Mouse (Mus musculus): ENCODE results near the gene Ankrd42. TPM values are rescaled to one million over a fixed set of nuclear protein-coding genes. Genes with fewer than 3 reads are reported as not detected.

Gene Ankrd42
- total and polyA plus RNA-seq, 3 experiments, result 0.14 to 0.68 (median 0.26) TPM

DNA sequence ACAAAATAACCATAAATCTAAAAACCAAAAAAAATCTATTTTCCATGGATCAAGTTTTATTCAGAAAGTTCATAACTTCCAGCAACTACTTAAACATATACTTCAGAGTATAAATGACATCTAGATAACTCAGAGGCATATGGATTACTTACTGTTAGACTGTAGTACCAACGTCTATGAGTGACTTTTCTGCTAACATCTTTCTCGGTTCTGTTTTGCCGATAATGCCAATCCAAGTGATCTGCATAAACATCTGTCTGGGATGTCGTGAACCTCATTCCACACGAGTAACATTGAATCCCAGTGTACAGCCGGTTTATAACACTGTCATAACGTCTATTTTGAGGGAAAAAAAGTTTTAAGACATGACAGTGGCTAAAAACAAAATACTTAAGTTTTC is 10.8 kb upstream of the Ankrd42 start:
- no peak overlapping the region for H3K9ac ChIP-seq (ENCODE audit: insufficient read depth, low read depth)
- H3K27ac ChIP-seq (ENCODE audit: insufficient read depth, low read depth), result no peak overlapping the region
- no peak for DNase-seq (ENCODE audit: extremely low read depth)
- TF ChIP-seq BHLHE40 (IDR thresholded peaks at IDR 0.05; ENCODE audit: low read depth, low read length), result no peak
- TF ChIP-seq TCF12 (IDR thresholded peaks at IDR 0.05; ENCODE audit: low read depth, low read length), result no peak
- TF ChIP-seq USF1 (IDR thresholded peaks at IDR 0.05; ENCODE audit: low read depth, low read length), result no peak
- no peak for TF ChIP-seq ZC3H11A (IDR thresholded peaks at IDR 0.05; ENCODE audit: low read depth, low read length)
- TF ChIP-seq NELFE (IDR thresholded peaks at IDR 0.05; ENCODE audit: low read depth, low read length), result no peak
- no peak for TF ChIP-seq PAX5 (IDR thresholded peaks at IDR 0.05; ENCODE audit: low read length)
- no peak for TF ChIP-seq NRF1 (IDR thresholded peaks at IDR 0.05; ENCODE audit: low read depth, low read length)
- peak; percentile 59; the same call in 1 of the 2 replicates for TF ChIP-seq ZMIZ1 (IDR thresholded peaks at IDR 0.05; ENCODE audit: low read depth, low read length)
- TF ChIP-seq POLR2A (IDR thresholded peaks at IDR 0.05; ENCODE audit: low read depth, low read length), result 0 out of 2 replicates have a peak, but pooled peaks have one; percentile 4
- H3K79me2 ChIP-seq (replicated peaks; ENCODE audit: control insufficient read depth, extremely low read depth, insufficient read depth, poor library complexity, severe bottlenecking), result peaks cover 11% of the 10 kb centered on the region
- no peaks in the 10 kb centered on the region for H3K27me3 ChIP-seq (replicated peaks)
- no peak overlapping the region for H3K4me2 ChIP-seq (ENCODE audit: insufficient read depth, low read depth, poor library complexity, severe bottlenecking)
- peaks cover 0 to 1% of the 10 kb centered on the region in 2 experiments; a peak in 1 of 4 replicates for H3K4me1 ChIP-seq (ENCODE audit: control insufficient read depth in 1 of 2, insufficient read depth in 2 of 2)
- H3K9me3 ChIP-seq (replicated peaks; ENCODE audit: low read length), result no peaks in the 10 kb centered on the region
- H3K4me3 ChIP-seq (replicated peaks in 1 of 3; ENCODE audit: low read depth in 2 of 3, low read length in 2 of 3, poor library complexity in 1 of 3), result no peak overlapping the region
- in situ Hi-C loops (cut with MboI; ENCODE audit: low pct_ligation_motif_present, low pct_unique_long_range_greater_than_20kb, low sequenced_read_pairs) (no loop called here), dilution Hi-C loops (cut with MboI; ENCODE audit: extremely low pct_ligation_motif_present, extremely low pct_unique_long_range_greater_than_20kb, low sequenced_read_pairs) (no loop called here)
- H3K36me3 ChIP-seq (replicated peaks in 1 of 2; ENCODE audit: control insufficient read depth in 1 of 2, insufficient read depth in 1 of 2, low read length in 1 of 2), result peaks cover 24 to 74% of the 10 kb centered on the region in 2 experiments

DNA sequence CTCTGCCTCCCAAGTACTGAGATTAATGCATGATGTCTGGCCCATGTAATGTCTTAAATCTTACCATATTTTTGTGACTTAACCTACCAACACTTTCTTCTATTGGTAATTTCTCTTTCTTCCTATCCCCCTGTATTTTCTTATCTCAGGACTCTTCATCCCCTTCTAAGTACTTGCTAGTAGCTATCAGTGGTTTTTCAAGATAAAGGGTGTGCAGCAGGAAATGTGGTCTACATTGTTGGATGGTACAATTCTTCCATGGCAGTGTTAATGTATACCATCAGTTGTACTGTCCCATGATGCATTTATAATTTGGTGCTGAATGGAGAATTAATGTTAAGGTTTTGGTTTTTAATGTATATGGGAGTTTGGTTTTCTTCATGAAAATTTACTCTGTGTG is 5.4 kb upstream of the Ankrd42 start:
- in situ Hi-C loops (cut with MboI; ENCODE audit: low pct_ligation_motif_present, low pct_unique_long_range_greater_than_20kb, low sequenced_read_pairs) (no loop called here), dilution Hi-C loops (cut with MboI; ENCODE audit: extremely low pct_ligation_motif_present, extremely low pct_unique_long_range_greater_than_20kb, low sequenced_read_pairs) (no loop called here)
- Histone ChIP-seq H3K9ac (ENCODE audit: insufficient read depth, low read depth) (no peak overlapping the region), H3K4me1 (ENCODE audit: control insufficient read depth in 1 of 2, insufficient read depth in 2 of 2) (peaks cover 0 to 12% of the 10 kb centered on the region in 2 experiments; a peak in 2 of 4 replicates), H3K27ac (ENCODE audit: insufficient read depth, low read depth) (no peak overlapping the region), H3K27me3 (replicated peaks) (no peaks in the 10 kb centered on the region), H3K4me3 (replicated peaks in 1 of 3; ENCODE audit: low read depth in 2 of 3, low read length in 2 of 3, poor library complexity in 1 of 3) (no peak overlapping the region), H3K79me2 (replicated peaks; ENCODE audit: control insufficient read depth, extremely low read depth, insufficient read depth, poor library complexity, severe bottlenecking) (peaks cover 11% of the 10 kb centered on the region), H3K9me3 (replicated peaks; ENCODE audit: low read length) (no peaks in the 10 kb centered on the region), H3K4me2 (ENCODE audit: insufficient read depth, low read depth, poor library complexity, severe bottlenecking) (no peak overlapping the region), H3K36me3 (replicated peaks in 1 of 2; ENCODE audit: control insufficient read depth in 1 of 2, insufficient read depth in 1 of 2, low read length in 1 of 2) (peaks cover 14 to 75% of the 10 kb centered on the region in 2 experiments)
- DNase-seq (ENCODE audit: extremely low read depth), result no peak
- TF ChIP-seq RAD21 (IDR thresholded peaks at IDR 0.05; ENCODE audit: low read depth, low read length), result no peak
- no peak for TF ChIP-seq CHD2 (IDR thresholded peaks at IDR 0.05; ENCODE audit: low read length)
- no peak for TF ChIP-seq MYC (IDR thresholded peaks at IDR 0.05; ENCODE audit: low read depth, low read length)
- TF ChIP-seq NRF1 (IDR thresholded peaks at IDR 0.05; ENCODE audit: low read depth, low read length), result no peak
- no peak for TF ChIP-seq KAT2A (IDR thresholded peaks at IDR 0.05; ENCODE audit: insufficient replicate concordance, low read length)
- no peak for TF ChIP-seq TCF12 (IDR thresholded peaks at IDR 0.05; ENCODE audit: low read depth, low read length)
- TF ChIP-seq POLR2A (IDR thresholded peaks at IDR 0.05; ENCODE audit: low read depth, low read length), result no peak
- no peak for TF ChIP-seq NELFE (IDR thresholded peaks at IDR 0.05; ENCODE audit: low read depth, low read length)
- TF ChIP-seq MAZ (IDR thresholded peaks at IDR 0.05; ENCODE audit: low read depth, low read length), result no peak
- no peak for TF ChIP-seq POLR2AphosphoS2 (IDR thresholded peaks at IDR 0.05; ENCODE audit: low read depth, low read length)
- no peak for TF ChIP-seq IRF4 (IDR thresholded peaks at IDR 0.05; ENCODE audit: low read depth, low read length)
- TF ChIP-seq MAX (IDR thresholded peaks at IDR 0.05; ENCODE audit: low read length), result no peak
- no peak for TF ChIP-seq MAFK (IDR thresholded peaks at IDR 0.05; ENCODE audit: insufficient replicate concordance, low read length)
- no peak for TF ChIP-seq MXI1 (IDR thresholded peaks at IDR 0.05; ENCODE audit: low read depth, low read length)
- no peak for TF ChIP-seq ETS1 (conservative IDR thresholded peaks at IDR 0.05; ENCODE audit: low read depth, low read length)
- no peak for TF ChIP-seq TBP (conservative IDR thresholded peaks at IDR 0.05; ENCODE audit: low read depth, low read length)
- TF ChIP-seq UBTF (IDR thresholded peaks at IDR 0.05; ENCODE audit: low read depth, low read length), result no peak
- TF ChIP-seq BHLHE40 (IDR thresholded peaks at IDR 0.05; ENCODE audit: low read depth, low read length), result no peak
- TF ChIP-seq ELF1 (IDR thresholded peaks at IDR 0.05; ENCODE audit: low read depth, low read length), result no peak
- TF ChIP-seq ZNF384 (IDR thresholded peaks at IDR 0.05; ENCODE audit: low read depth, low read length), result no peak

Measured in CH12.LX (cell line).